Mouse (Mus musculus) small intestine, adult 2 months (tissue): ENCODE measurements at regions not wholly inside any gene's neighbourhood (a gene's known extent, or its start where the extent isn't known, plus 50 kb on each side); places are given as distances from the start of the nearest gene placed in this dataset.

Experiments
- CTCF ChIP-seq: fragments of 200-500 bp; IDR thresholded peaks from 2 replicates; pipeline ENCODE4 v1.5.1; 2012; ENCODE audit warnings: low read depth, mild to moderate bottlenecking, control low read depth, inconsistent platforms, low read length, moderate library complexity, mixed read lengths; ENCODE audit not compliant: insufficient replicate concordance, insufficient read length; ENCODE audit errors: extremely low read depth
- POLR2A ChIP-seq: fragments of 200-500 bp; IDR thresholded peaks from 2 replicates; pipeline ENCODE4 v1.6.1; 2012; ENCODE audit warnings: low read depth, mild to moderate bottlenecking, control low read depth, inconsistent platforms, low read length, moderate library complexity

DNA sequence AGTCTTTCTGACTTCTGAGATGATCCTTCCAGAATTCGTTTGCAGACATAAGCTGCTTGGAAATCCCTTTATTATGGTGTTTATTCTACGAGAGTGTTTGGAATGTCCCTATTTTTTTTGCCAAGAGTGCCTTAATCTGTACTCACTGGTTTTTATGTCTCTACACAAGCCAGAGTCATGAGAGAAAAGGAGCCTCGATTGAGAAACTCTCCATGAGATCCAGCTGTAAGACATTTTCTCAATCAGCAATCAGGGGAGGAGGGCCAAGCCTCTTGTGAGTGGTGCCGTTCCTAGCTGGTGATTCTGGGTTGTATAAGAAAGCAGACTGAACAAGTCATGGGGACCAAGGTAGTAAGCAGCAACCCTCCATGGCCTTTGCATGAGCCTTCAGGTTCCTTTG is 117.6 kb upstream of the Rgs17 start:
- TF ChIP-seq POLR2A (no peak), CTCF (no peak)
